Mouse (Mus musculus): ENCODE data around the gene Ssr2.

GRCm38 (mm10) chr3:88561989-88562388, 13.7 kb upstream of the Ssr2 start:
- TF ChIP-seq CTCF (IDR thresholded peaks at IDR 0.05; ENCODE audit: borderline replicate concordance, control insufficient read depth, extremely low read depth, insufficient read depth, low read length, poor library complexity) (no peak), POLR2A (IDR thresholded peaks at IDR 0.05; ENCODE audit: control insufficient read depth, extremely low read depth, insufficient read depth, low read length, poor library complexity) (no peak)

All from thymus, adult 2 months (tissue).